Comparison of ENCODE assay signal across 9 mouse cellular contexts in the genomic region with DNA sequence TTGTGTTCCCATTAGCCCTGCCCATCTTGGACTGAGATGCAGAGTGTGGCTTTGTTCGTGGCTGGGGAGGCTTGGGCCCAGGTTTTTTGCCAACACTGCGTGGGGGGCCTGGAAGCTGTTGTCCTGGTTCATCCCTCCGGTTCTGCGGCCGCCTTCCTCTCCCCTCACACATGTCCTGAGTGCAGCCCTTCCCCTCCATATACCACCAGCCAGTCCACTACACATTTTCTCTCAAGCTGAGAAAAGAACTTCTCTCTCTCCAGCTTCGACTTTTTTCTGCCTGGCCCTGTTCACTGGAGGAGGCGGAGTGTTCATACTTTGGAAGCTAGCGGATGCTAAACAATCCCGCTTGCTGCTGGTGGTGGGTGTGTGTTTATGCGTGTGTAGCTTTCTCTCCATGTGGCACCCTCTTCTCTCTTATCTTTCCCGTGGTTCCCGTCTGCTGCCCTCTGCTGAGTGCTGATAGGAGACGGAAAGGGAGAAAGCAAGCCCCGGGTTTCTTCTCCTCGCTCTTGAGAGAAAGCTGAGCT. TPM values are rescaled to one million over a fixed set of nuclear protein-coding genes. Genes with fewer than 3 reads are reported as not detected.
A peak's percentile ranks its signal among the peaks of the same experiment; 100 is the strongest.
DNase-seq lines count a peak whose midpoint lies in the region; ATAC-seq lines count a peak whose summit lies in the region.
"Had no signal": no experiment of that assay in that cellular context is flagged by ENCODE, and none has a peak within 500 bp of the region (broad histone marks: within the 10 kb centered on the region; RNA-seq: fewer than 3 reads in every experiment).

No protein-coding gene starts in this region.

- peaks cover 85% of the 10 kb centered on the region for H3K4me1 ChIP-seq in heart, embryonic 13.5 days
- H3K4me1 ChIP-seq in forebrain, embryonic 15.5 days = peaks cover 22% of the 10 kb centered on the region

- 0 out of 2 replicates have a peak, but pooled peaks cover 3% of the 10 kb centered on the region for H3K36me3 ChIP-seq in heart, embryonic 13.5 days
- no peaks in the 10 kb centered on the region for H3K36me3 ChIP-seq in forebrain, embryonic 15.5 days

- peak overlapping the region; percentile 67 for H3K9ac ChIP-seq in heart, embryonic 13.5 days
- no peak overlapping the region for H3K9ac ChIP-seq in forebrain, embryonic 15.5 days (replicated peaks)

- H3K27ac ChIP-seq in heart, embryonic 13.5 days (replicated peaks) = peak overlapping the region; percentile 56
- peak overlapping the region; percentile 23; the same call in 1 of the 2 replicates for H3K27ac ChIP-seq in forebrain, embryonic 15.5 days (replicated peaks)

- H3K4me3 ChIP-seq in heart, embryonic 13.5 days = peak overlapping the region; percentile 20
- no peak overlapping the region for H3K4me3 ChIP-seq in forebrain, embryonic 15.5 days

- no peaks in the 10 kb centered on the region for H3K9me3 ChIP-seq in heart, embryonic 13.5 days
- H3K9me3 ChIP-seq in forebrain, embryonic 15.5 days = no peaks in the 10 kb centered on the region

- ATAC-seq in heart, embryonic 13.5 days (ENCODE audit: extremely low read depth, insufficient number of reproducible peaks, low FRiP score, low TSS enrichment) = no peak
- ATAC-seq in forebrain, embryonic 15.5 days (replicated peaks) = peak; percentile 49; the same call in 1 of the 2 replicates
- ATAC-seq in megakaryocyte-erythroid progenitor cell, adult 5-6 weeks (replicated peaks; ENCODE audit: low FRiP score, low TSS enrichment, poor library complexity, severe bottlenecking) = peak; percentile 64
- ATAC-seq: Patski had no signal

- H3K4me2 ChIP-seq in heart, embryonic 13.5 days = peak overlapping the region; percentile 56
- H3K4me2 ChIP-seq in forebrain, embryonic 15.5 days (replicated peaks) = no peak overlapping the region

- intact Hi-C loops in heart, postnatal 25 days (cut with DNase I) = no loop called here

- WGBS in heart, embryonic 13.5 days = 18% methylated on average over 15 of the region's 15 CpGs
- WGBS in forebrain, embryonic 15.5 days = 32% methylated on average over 15 of the region's 15 CpGs

- DNase-seq in heart, postnatal 25 days (ENCODE audit: low spot score) = no peak
- peak; percentile 52 for DNase-seq in Muller cell, postnatal 12 days (ENCODE audit: inconsistent ontology term)
- peak; percentile 40 to 56 for DNase-seq in layer of hippocampus, postnatal 10 days (ENCODE audit: low spot score in 2 of 2)
- no peak for DNase-seq in cerebellum, adult 8-10 months
- DNase-seq in adipocyte (ENCODE audit: low spot score) = no peak

- no peaks in the 10 kb centered on the region for H3K27me3 ChIP-seq in heart, embryonic 13.5 days (replicated peaks)
- no peaks in the 10 kb centered on the region for H3K27me3 ChIP-seq in forebrain, embryonic 15.5 days
- H3K27me3 ChIP-seq: Patski had no signal

RNA-seq across cellular contexts. Expression of a gene that starts 6.1 kb away (rescaled TPM):
- 10.3 and 11.4 TPM in 2 replicates for polyA plus RNA-seq in heart, embryonic 13.5 days (2015; fragmentation: Nextera tagmentation; extraction: Ambion mirVana)
- 1 to 10 TPM; 8.4 to 9.0 TPM for total RNA-seq in heart, postnatal 25 days (2021)
- polyA plus RNA-seq in forebrain, embryonic 15.5 days (2015; fragmentation: Nextera tagmentation; extraction: Ambion mirVana) = 14.3 and 15.3 TPM in 2 replicates
- total RNA-seq in layer of hippocampus, postnatal 10 days (2021) = 10 to 100 TPM; 10.9 to 11.2 TPM
- 12.3 and 15.4 TPM in 2 replicates for total RNA-seq in megakaryocyte-erythroid progenitor cell, adult 5-6 weeks (2014; fragmentation: Nextera tagmentation)
- 11.1 and 14.3 TPM in 2 replicates for total RNA-seq in megakaryocyte-erythroid progenitor cell, adult 5-6 weeks (2017)

Comparison
In these comparisons a context has a peak if more than half of its experiments do, and no peak if none do; other contexts are left out.
1. DNase-seq: peak in Muller cell, postnatal 12 days (single experiment) and layer of hippocampus, postnatal 10 days (2 of 2); none in heart, postnatal 25 days (single experiment), cerebellum, adult 8-10 months (single experiment) and adipocyte (single experiment).